Mouse (Mus musculus) C2C12 (cell line): ENCODE measurements around the gene Lars2.

Experiments used
- CTCF ChIP-seq: IDR thresholded peaks from one replicate; pipeline ENCODE4 v1.5.1; 2011; ENCODE audit not compliant: control insufficient read depth, insufficient read depth, insufficient read length
- MYOD1 ChIP-seq: IDR thresholded peaks from one replicate; pipeline ENCODE4 v1.6.1; 2011; ENCODE audit warnings: low read depth; ENCODE audit not compliant: control insufficient read depth, insufficient read length
- USF1 ChIP-seq: IDR thresholded peaks from one replicate; pipeline ENCODE4 v1.6.1; 2011; ENCODE audit warnings: low read depth, mild to moderate bottlenecking, control low read depth, moderate library complexity

- TF ChIP-seq CTCF = no peak
- no peak for TF ChIP-seq USF1
- TF ChIP-seq MYOD1 = no peak
Measured at GRCm38 (mm10) chr9:123486635-123487034, 119.9 kb downstream of the Lars2 start.
